Mouse (Mus musculus): ENCODE data around the gene Gm5136. TPM values are rescaled to one million over a fixed set of nuclear protein-coding genes. Genes with fewer than 3 reads are reported as not detected.

The Gm5136 gene
- total RNA-seq, 2 experiments from 2014 or later = 2.4 to 2.6 TPM

GRCm38 (mm10) chr10:108649174-108649573 lies 50.8 kb downstream of the Gm5136 start:
- intact Hi-C loops (cut with DNase I) = no loop called here

More at GRCm38 (mm10) chr10:108649174-108649573, 50.8 kb downstream of the Gm5136 start:
- no peak for DNase-seq
